Mouse (Mus musculus) lung, postnatal 0 days (tissue): ENCODE results near the gene Man2a1.

Experiments used
- CTCF ChIP-seq: IDR thresholded peaks from 2 replicates; pipeline ENCODE4 v1.5.1; 2016; ENCODE audit warnings: antibody characterized with exemption, mild to moderate bottlenecking
- EP300 ChIP-seq: IDR thresholded peaks from 2 replicates; pipeline ENCODE4 v1.6.1; 2016; ENCODE audit warnings: antibody characterized with exemption, mild to moderate bottlenecking, control low read depth

DNA sequence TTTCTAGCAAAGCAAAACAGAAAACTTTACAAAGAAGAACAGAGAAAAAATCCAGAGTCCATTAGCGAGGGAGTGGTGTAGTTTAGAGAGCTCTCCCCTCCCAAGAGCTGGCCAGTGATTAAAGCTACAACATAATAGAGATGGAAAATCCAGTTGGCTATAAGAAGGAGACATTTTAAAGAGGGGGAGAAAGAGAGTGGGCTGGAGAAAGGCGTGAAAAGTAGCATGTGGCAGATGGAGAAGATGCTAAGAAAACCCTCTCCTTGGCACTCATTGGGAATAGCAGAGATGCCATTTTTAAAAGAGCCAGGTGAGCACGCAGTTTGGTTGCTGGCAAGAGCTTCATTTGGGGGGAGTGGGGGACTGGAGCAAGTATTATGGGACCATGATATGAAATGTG is 89.1 kb downstream of the Man2a1 start:
- no peak for TF ChIP-seq CTCF
- no peak for TF ChIP-seq EP300
